Mouse (Mus musculus): ENCODE results near the gene Sh3bp5l. TPM values are rescaled to one million over a fixed set of nuclear protein-coding genes. Genes with fewer than 3 reads are reported as not detected.
A peak's percentile ranks its signal among the peaks of the same experiment; 100 is the strongest.

The Sh3bp5l gene
- polyA plus RNA-seq, 1 experiment from 2014 or later: 27.6 TPM

DNA sequence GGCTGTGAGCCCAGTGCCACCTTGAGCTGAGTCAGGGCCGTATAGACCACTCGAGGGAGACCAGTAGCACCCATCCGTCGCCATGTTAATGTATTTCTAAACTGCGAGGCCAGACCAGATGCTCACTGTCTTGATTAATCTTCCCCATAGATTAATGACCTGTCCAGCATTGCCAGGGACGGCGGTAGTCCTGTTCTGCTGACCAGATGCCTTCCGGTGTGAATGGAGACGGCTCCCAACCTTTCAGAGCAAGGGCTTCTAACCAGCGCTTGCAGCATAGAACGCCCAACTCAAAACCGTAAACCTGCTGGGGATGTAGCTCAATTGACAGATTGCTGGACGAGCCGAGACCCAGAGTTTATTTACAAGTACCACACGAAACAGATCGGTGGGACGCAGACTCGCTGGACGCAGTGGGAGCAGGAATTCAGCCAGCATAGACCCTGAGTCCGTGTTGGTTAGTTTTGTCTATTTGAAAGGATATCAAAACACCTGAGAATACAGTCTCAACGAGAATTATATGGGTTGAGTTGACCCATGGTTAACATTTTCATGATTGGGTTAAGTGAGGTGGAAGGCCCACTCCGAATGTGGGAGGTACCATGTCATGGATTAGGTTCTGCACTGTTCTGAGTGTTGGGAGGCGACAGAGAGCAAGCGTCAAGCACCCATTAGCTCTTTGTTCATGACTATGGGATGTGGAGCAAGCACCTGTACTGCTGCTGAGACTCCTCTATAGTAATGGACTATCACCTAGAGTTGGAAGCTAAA is 6.8 kb upstream of the Sh3bp5l start:
- peak overlapping the region; percentile 85 for H3K9ac ChIP-seq
- peaks cover 31% of the 10 kb centered on the region for H3K36me3 ChIP-seq
- H3K27ac ChIP-seq: peak overlapping the region; percentile 99
- no peak for ATAC-seq (replicated peaks; ENCODE audit: insufficient number of reproducible peaks, insufficient read depth, low FRiP score, low read depth)
- peaks cover 24% of the 10 kb centered on the region for H3K4me1 ChIP-seq (replicated peaks)
- no peaks in the 10 kb centered on the region for H3K27me3 ChIP-seq
- WGBS: 14% methylated on average over 24 of the region's 24 CpGs
- peak overlapping the region; percentile 81 for H3K4me2 ChIP-seq
- no peaks in the 10 kb centered on the region for H3K9me3 ChIP-seq (replicated peaks)
- peak overlapping the region; percentile 78 for H3K4me3 ChIP-seq

DNA sequence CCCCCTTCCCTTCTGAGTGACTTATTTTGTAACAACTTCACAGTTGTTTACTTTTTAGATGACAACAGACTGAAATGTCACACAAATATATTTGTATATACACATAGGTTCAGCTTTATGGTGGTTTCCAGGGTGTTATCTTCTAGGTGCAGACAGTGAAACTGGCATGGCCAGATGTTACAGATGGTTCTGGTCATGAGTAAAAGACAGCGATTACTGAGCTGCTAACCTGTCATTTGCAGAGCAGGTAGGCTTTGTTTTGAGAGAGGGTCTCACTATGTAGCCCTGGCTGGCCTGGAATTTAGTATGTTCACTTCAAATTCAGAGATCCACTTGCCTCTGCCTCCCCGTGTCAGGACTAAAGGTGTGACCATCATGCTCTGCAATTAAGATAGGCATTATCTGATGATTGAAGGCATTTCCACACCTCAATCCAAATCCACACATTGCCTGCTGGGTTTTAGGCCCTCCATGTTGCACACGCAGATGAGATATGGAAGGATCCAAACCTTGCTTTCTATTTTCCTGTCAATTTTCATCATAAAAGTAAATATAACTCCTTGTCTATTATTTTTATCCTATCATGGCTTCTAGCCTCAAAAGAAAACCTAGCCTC is 5.8 kb upstream of the Sh3bp5l start:
- Histone ChIP-seq H3K27ac (no peak overlapping the region), H3K36me3 (peaks cover 23% of the 10 kb centered on the region), H3K9ac (no peak overlapping the region), H3K4me3 (no peak overlapping the region), H3K4me2 (no peak overlapping the region), H3K27me3 (no peaks in the 10 kb centered on the region), H3K4me1 (replicated peaks) (peaks cover 33% of the 10 kb centered on the region), H3K9me3 (replicated peaks) (no peaks in the 10 kb centered on the region)
- WGBS: 65% methylated on average over 3 of the region's 3 CpGs
- ATAC-seq (replicated peaks; ENCODE audit: insufficient number of reproducible peaks, insufficient read depth, low FRiP score, low read depth): no peak

DNA sequence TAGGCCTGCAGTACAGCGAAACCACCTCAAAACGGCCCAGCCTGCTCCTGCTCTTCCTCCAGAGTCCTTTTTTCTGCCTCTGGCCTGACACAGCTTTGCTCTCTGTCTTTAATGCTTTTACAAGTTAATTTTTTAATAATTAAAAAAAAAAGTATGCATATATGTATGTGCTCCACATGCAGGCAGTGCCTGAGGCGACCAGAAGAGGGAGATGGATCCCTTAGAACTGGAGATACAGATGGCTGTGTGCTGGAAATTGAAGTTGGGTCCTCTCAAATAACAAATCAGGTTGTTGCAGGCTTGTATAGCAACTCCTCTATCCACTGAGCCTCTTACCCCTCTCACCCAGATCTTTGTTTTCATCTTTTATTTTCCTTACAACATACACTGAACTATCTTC is 3.7 kb upstream of the Sh3bp5l start:
- H3K9ac ChIP-seq: no peak overlapping the region
- ATAC-seq (replicated peaks; ENCODE audit: insufficient number of reproducible peaks, insufficient read depth, low FRiP score, low read depth): no peak
- no peak overlapping the region for H3K4me3 ChIP-seq
- peaks cover 35% of the 10 kb centered on the region for H3K4me1 ChIP-seq (replicated peaks)
- H3K4me2 ChIP-seq: no peak overlapping the region
- no peaks in the 10 kb centered on the region for H3K9me3 ChIP-seq (replicated peaks)
- peaks cover 8% of the 10 kb centered on the region for H3K36me3 ChIP-seq
- H3K27ac ChIP-seq: no peak overlapping the region
- H3K27me3 ChIP-seq: no peaks in the 10 kb centered on the region
- 96% methylated on average over 3 of the region's 3 CpGs for WGBS

- under 1% methylated on average over 21 of the region's 21 CpGs for WGBS
- peak; percentile 14 for ATAC-seq (replicated peaks; ENCODE audit: insufficient number of reproducible peaks, insufficient read depth, low FRiP score, low read depth)
Measured at GRCm38 (mm10) chr11:58329906-58330275, 633 bp upstream of the Sh3bp5l start.

GRCm38 (mm10) chr11:58331149-58331495 is 598 bp downstream of the Sh3bp5l start:
- peak overlapping the region; percentile 78 for H3K4me2 ChIP-seq
- peaks cover 12% of the 10 kb centered on the region for H3K36me3 ChIP-seq
- H3K9ac ChIP-seq: peak overlapping the region; percentile 90
- ATAC-seq (replicated peaks; ENCODE audit: insufficient number of reproducible peaks, insufficient read depth, low FRiP score, low read depth): no peak
- no peaks in the 10 kb centered on the region for H3K27me3 ChIP-seq
- WGBS: 10% methylated on average over 10 of the region's 10 CpGs
- H3K27ac ChIP-seq: peak overlapping the region; percentile 83
- H3K9me3 ChIP-seq (replicated peaks): no peaks in the 10 kb centered on the region
- peak overlapping the region; percentile 80 for H3K4me3 ChIP-seq
- peaks cover 41% of the 10 kb centered on the region for H3K4me1 ChIP-seq (replicated peaks)

More at GRCm38 (mm10) chr11:58329906-58330275, 633 bp upstream of the Sh3bp5l start:
- H3K9ac ChIP-seq: peak overlapping the region; percentile 83
- H3K36me3 ChIP-seq: peaks cover 8% of the 10 kb centered on the region
- H3K27me3 ChIP-seq: no peaks in the 10 kb centered on the region
- H3K4me3 ChIP-seq: peak overlapping the region; percentile 80
- no peaks in the 10 kb centered on the region for H3K9me3 ChIP-seq (replicated peaks)
- peak overlapping the region; percentile 65 for H3K27ac ChIP-seq
- peaks cover 39% of the 10 kb centered on the region for H3K4me1 ChIP-seq (replicated peaks)
- peak overlapping the region; percentile 85 for H3K4me2 ChIP-seq

GRCm38 (mm10) chr11:58331546-58331945 is 1.0 kb downstream of the Sh3bp5l start:
- Histone ChIP-seq H3K36me3 (peaks cover 16% of the 10 kb centered on the region), H3K27ac (no peak overlapping the region), H3K4me3 (peak overlapping the region; percentile 80), H3K9me3 (replicated peaks) (no peaks in the 10 kb centered on the region), H3K9ac (peak overlapping the region; percentile 90), H3K4me1 (replicated peaks) (peaks cover 41% of the 10 kb centered on the region), H3K4me2 (peak overlapping the region; percentile 78), H3K27me3 (no peaks in the 10 kb centered on the region)
- ATAC-seq (replicated peaks; ENCODE audit: insufficient number of reproducible peaks, insufficient read depth, low FRiP score, low read depth): no peak
- WGBS: 85% methylated on average over 6 of the region's 6 CpGs

DNA sequence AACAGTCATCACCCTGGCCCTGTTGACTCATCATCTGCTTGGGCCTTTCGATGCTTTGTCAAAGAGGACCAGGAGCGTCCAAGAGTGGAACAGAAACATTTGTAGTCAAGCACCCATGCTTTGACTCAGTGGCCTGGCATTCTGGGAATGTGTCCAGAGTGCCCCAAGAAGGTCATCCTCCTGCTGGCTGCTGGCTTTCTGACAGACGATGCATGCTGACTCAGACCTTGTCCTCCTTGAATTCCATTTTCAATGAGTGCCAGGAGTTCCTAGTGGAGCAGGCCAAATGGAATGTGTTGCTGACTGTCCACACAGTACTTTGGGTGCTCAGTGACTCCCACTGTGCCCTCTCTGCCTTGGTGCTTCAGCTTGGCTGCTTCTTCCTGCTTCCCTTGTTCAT is 4.2 kb downstream of the Sh3bp5l start:
- H3K36me3 ChIP-seq: peaks cover 31% of the 10 kb centered on the region

DNA sequence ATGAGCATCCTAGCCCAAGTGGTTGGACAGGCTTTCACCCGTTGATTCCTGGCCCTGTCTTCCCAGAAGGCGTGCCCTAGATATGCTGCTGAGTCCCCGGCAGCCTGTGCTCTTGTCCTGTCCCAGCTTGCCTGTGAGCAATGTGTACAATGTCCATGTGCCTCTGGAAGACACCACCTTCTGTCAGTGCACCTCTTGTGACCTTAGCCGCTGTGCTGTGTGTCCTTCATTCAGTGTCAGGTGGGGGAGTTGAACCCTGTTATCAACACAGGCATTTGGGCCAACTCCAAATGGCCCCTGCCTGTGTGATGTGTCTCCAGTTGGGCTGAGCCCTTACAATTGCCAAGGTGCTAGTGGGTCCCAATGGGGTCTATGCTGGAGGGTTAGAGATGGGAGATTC is 16.2 kb downstream of the Sh3bp5l start:
- no peak overlapping the region for H3K27ac ChIP-seq
- 69% methylated on average over 4 of the region's 4 CpGs for WGBS
- H3K9me3 ChIP-seq (replicated peaks): no peaks in the 10 kb centered on the region
- H3K36me3 ChIP-seq: peaks cover 45% of the 10 kb centered on the region
- H3K27me3 ChIP-seq: no peaks in the 10 kb centered on the region
- peaks cover 2% of the 10 kb centered on the region; the same call in 1 of the 2 replicates for H3K4me1 ChIP-seq (replicated peaks)
- no peak overlapping the region for H3K9ac ChIP-seq
- no peak overlapping the region for H3K4me3 ChIP-seq
- ATAC-seq (replicated peaks; ENCODE audit: insufficient number of reproducible peaks, insufficient read depth, low FRiP score, low read depth): no peak
- no peak overlapping the region for H3K4me2 ChIP-seq

More for the DNA sequence above, 4.2 kb downstream of the Sh3bp5l start:
- H3K9me3 ChIP-seq (replicated peaks): no peaks in the 10 kb centered on the region
- H3K4me2 ChIP-seq: no peak overlapping the region
- H3K27ac ChIP-seq: peak overlapping the region; percentile 69
- no peaks in the 10 kb centered on the region for H3K27me3 ChIP-seq
- H3K9ac ChIP-seq: no peak overlapping the region
- no peak for ATAC-seq (replicated peaks; ENCODE audit: insufficient number of reproducible peaks, insufficient read depth, low FRiP score, low read depth)
- WGBS: 46% methylated on average over 3 of the region's 3 CpGs
- peaks cover 29% of the 10 kb centered on the region for H3K4me1 ChIP-seq (replicated peaks)
- no peak overlapping the region for H3K4me3 ChIP-seq

DNA sequence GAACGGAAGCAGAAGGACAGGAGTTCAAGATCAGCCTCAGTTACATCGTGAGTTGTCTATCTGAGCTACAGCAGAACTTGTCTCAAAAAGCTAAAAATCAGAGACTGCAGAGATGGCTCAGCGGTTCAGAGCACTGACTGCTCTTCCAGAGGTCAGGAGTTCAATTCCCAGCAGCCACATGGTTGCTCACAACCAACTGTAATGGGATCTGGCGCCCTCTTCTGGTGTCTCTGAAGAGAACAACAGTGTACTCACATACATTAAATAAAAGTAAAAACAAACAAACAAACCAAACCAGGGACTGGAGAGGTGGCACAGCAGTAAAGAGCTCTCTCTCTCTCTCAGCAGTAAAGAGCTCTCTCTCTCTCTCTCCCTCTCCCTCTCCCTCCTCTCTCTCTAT is 20.1 kb downstream of the Sh3bp5l start:
- Histone ChIP-seq H3K27me3 (no peaks in the 10 kb centered on the region), H3K4me1 (replicated peaks) (peaks cover 2% of the 10 kb centered on the region; the same call in 1 of the 2 replicates), H3K36me3 (peaks cover 17% of the 10 kb centered on the region)

GRCm38 (mm10) chr11:58351179-58351578 is 20.7 kb downstream of the Sh3bp5l start:
- WGBS: 78% methylated on average over 5 of the region's 5 CpGs
- Histone ChIP-seq H3K4me3 (no peak overlapping the region), H3K4me2 (no peak overlapping the region), H3K9ac (no peak overlapping the region), H3K27ac (no peak overlapping the region), H3K27me3 (no peaks in the 10 kb centered on the region), H3K36me3 (peaks cover 12% of the 10 kb centered on the region; the same call in 1 of the 2 replicates), H3K9me3 (replicated peaks) (no peaks in the 10 kb centered on the region), H3K4me1 (replicated peaks) (peaks cover 2% of the 10 kb centered on the region; the same call in 1 of the 2 replicates)
- ATAC-seq (replicated peaks; ENCODE audit: insufficient number of reproducible peaks, insufficient read depth, low FRiP score, low read depth): no peak

More for the DNA sequence above, 20.1 kb downstream of the Sh3bp5l start:
- Histone ChIP-seq H3K4me3 (no peak overlapping the region), H3K4me2 (no peak overlapping the region), H3K27ac (no peak overlapping the region), H3K9ac (no peak overlapping the region), H3K9me3 (replicated peaks) (no peaks in the 10 kb centered on the region)
- 78% methylated on average over 4 of the region's 4 CpGs for WGBS
- ATAC-seq (replicated peaks; ENCODE audit: insufficient number of reproducible peaks, insufficient read depth, low FRiP score, low read depth): no peak

GRCm38 (mm10) chr11:58352681-58353548 is 22.4 kb downstream of the Sh3bp5l start:
- no peaks in the 10 kb centered on the region for H3K9me3 ChIP-seq (replicated peaks)
- H3K4me3 ChIP-seq: no peak overlapping the region
- 19% methylated on average over 7 of the region's 7 CpGs for WGBS
- no peak overlapping the region for H3K27ac ChIP-seq
- ATAC-seq (replicated peaks; ENCODE audit: insufficient number of reproducible peaks, insufficient read depth, low FRiP score, low read depth): no peak
- H3K27me3 ChIP-seq: no peaks in the 10 kb centered on the region
- no peaks in the 10 kb centered on the region for H3K36me3 ChIP-seq
- no peak overlapping the region for H3K4me2 ChIP-seq
- H3K4me1 ChIP-seq (replicated peaks): no peaks in the 10 kb centered on the region
- H3K9ac ChIP-seq: no peak overlapping the region

Measured in heart, embryonic 15.5 days (tissue).